Mouse (Mus musculus) hindbrain, embryonic 13.5 days (tissue): ENCODE results near the gene Gm13178. TPM values are rescaled to one million over a fixed set of nuclear protein-coding genes. Genes with fewer than 3 reads are reported as not detected.

Experiments
- ATAC-seq: fragments of 200-750 bp; cut with Nextera tagmentation; 2 replicates; pipeline ENCODE4 v1.8.0; 2017; ENCODE audit warnings: moderate TSS enrichment; ENCODE audit not compliant: low FRiP score
- H3K27ac ChIP-seq: fragments of 300-500 bp; sonication (generic); 2 replicates; pipeline ENCODE4 v1.5.1; 2015; ENCODE audit warnings: inconsistent platforms, mild to moderate bottlenecking, moderate library complexity
- H3K27me3 ChIP-seq: fragments of 300-500 bp; sonication (generic); 2 replicates; pipeline ENCODE4 v1.6.1; 2015; ENCODE audit warnings: mild to moderate bottlenecking, inconsistent platforms
- H3K36me3 ChIP-seq: fragments of 300-500 bp; sonication (generic); 2 replicates; pipeline ENCODE4 v1.6.1; 2015; ENCODE audit warnings: mild to moderate bottlenecking, inconsistent platforms
- H3K4me1 ChIP-seq: fragments of 300-500 bp; sonication (generic); replicated peaks from 2 replicates; pipeline ENCODE4 v1.6.1; 2015; ENCODE audit warnings: inconsistent platforms
- H3K4me2 ChIP-seq: fragments of 300-500 bp; sonication (generic); 2 replicates; pipeline ENCODE4 v1.6.1; 2015; ENCODE audit warnings: inconsistent platforms, mild to moderate bottlenecking, moderate library complexity
- H3K4me3 ChIP-seq: fragments of 300-500 bp; sonication (generic); 2 replicates; pipeline ENCODE4 v1.5.1; 2015; ENCODE audit warnings: mild to moderate bottlenecking, inconsistent platforms
- H3K9ac ChIP-seq: fragments of 300-500 bp; sonication (generic); 2 replicates; pipeline ENCODE4 v1.6.1; 2015; ENCODE audit warnings: mild to moderate bottlenecking, inconsistent platforms
- H3K9me3 ChIP-seq: fragments of 300-500 bp; sonication (generic); 2 replicates; pipeline ENCODE4 v1.6.1; 2016; ENCODE audit warnings: inconsistent platforms
- WGBS: fragments of 180-500 bp; shearing (Covaris S2); methylation state at CpG from one replicate; pipeline ENCODE4 v1.1.7; 2015; 5-methylcytosine and 5-hydroxymethylcytosine counted together
- polyA plus RNA-seq: library from polyadenylated mRNA; unstranded; fragments of >200 nt; fragmentation: Nextera tagmentation; extraction: Ambion mirVana; gene quantifications from 2 replicates; pipeline ENCODE4 v1.2.1, GENCODE M21; 2015

The Gm13178 gene
- not detected in 2 replicates for polyA plus RNA-seq

DNA sequence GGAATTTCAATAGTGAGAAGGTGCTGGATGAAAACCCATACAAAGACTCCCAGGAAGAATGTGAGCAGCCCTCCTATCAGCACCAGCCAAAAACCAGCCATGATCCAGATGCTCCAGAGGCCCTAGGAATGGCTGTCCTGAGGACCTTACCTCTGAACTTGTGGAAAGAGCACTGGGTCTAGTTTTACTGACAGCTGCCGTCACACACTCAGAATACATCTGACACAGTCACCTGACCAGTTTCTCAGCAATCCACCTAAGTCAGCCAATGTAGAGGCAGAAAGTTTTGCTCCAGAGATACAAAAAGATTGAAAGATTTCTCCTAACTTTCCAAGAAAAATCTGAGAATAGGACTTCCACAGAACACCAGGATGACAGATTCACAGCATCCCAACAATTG, at the start of gene Gm13178:
Gene Gm13178, minus strand, starts transcription at position 101 of the 400 bp plus-strand sequence.
- H3K9ac ChIP-seq = no peak within 1 kb of the TSS
- H3K4me3 ChIP-seq = no peak within 1 kb of the TSS
- H3K4me2 ChIP-seq = no peak within 1 kb of the TSS
- H3K9me3 ChIP-seq = peaks cover 7% of the 10 kb centered on the region; the same call in 1 of the 2 replicates
- no peak within 1 kb of the TSS for H3K27ac ChIP-seq
- H3K4me1 ChIP-seq = no peaks in the 10 kb centered on the region
- WGBS = 78% methylated on average over 1 of the region's 1 CpGs
- no peaks in the 10 kb centered on the region for H3K36me3 ChIP-seq
- ATAC-seq = no peak
- H3K27me3 ChIP-seq = no peaks in the 10 kb centered on the region

GRCm38 (mm10) chr4:144765722-144766121, 44.5 kb upstream of the Gm13178 start:
- H3K27ac ChIP-seq = no peak overlapping the region
- 40% methylated on average over 2 of the region's 2 CpGs for WGBS
- no peak for ATAC-seq

GRCm38 (mm10) chr4:144749139-144749538, 27.9 kb upstream of the Gm13178 start:
- Histone ChIP-seq H3K4me3 (no peak overlapping the region), H3K4me1 (no peaks in the 10 kb centered on the region), H3K27me3 (no peaks in the 10 kb centered on the region), H3K36me3 (no peaks in the 10 kb centered on the region), H3K9me3 (no peaks in the 10 kb centered on the region), H3K4me2 (no peak overlapping the region), H3K27ac (no peak overlapping the region), H3K9ac (no peak overlapping the region)
- no peak for ATAC-seq
- WGBS = 56% methylated on average over 1 of the region's 1 CpGs

More at GRCm38 (mm10) chr4:144765722-144766121, 44.5 kb upstream of the Gm13178 start:
- Histone ChIP-seq H3K9me3 (no peaks in the 10 kb centered on the region), H3K4me1 (no peaks in the 10 kb centered on the region), H3K9ac (no peak overlapping the region), H3K27me3 (no peaks in the 10 kb centered on the region), H3K4me2 (no peak overlapping the region), H3K4me3 (no peak overlapping the region), H3K36me3 (no peaks in the 10 kb centered on the region)

GRCm38 (mm10) chr4:144719691-144720090, 1.5 kb downstream of the Gm13178 start:
- no peaks in the 10 kb centered on the region for H3K36me3 ChIP-seq
- H3K9me3 ChIP-seq = peaks cover 7% of the 10 kb centered on the region; the same call in 1 of the 2 replicates
- H3K4me3 ChIP-seq = no peak overlapping the region
- H3K27ac ChIP-seq = no peak overlapping the region
- H3K9ac ChIP-seq = no peak overlapping the region
- 84% methylated on average over 1 of the region's 1 CpGs for WGBS
- no peaks in the 10 kb centered on the region for H3K27me3 ChIP-seq
- no peak overlapping the region for H3K4me2 ChIP-seq
- H3K4me1 ChIP-seq = no peaks in the 10 kb centered on the region
- no peak for ATAC-seq

- Histone ChIP-seq H3K4me1 (no peaks in the 10 kb centered on the region), H3K27ac (no peak overlapping the region), H3K4me3 (no peak overlapping the region), H3K27me3 (no peaks in the 10 kb centered on the region), H3K36me3 (no peaks in the 10 kb centered on the region), H3K9ac (no peak overlapping the region), H3K4me2 (no peak overlapping the region), H3K9me3 (0 out of 2 replicates have a peak, but pooled peaks cover 10% of the 10 kb centered on the region)
- ATAC-seq = no peak
- WGBS = 88% methylated on average over 1 of the region's 1 CpGs
Measured at GRCm38 (mm10) chr4:144718288-144718687, 2.9 kb downstream of the Gm13178 start.

GRCm38 (mm10) chr4:144686268-144686667, 34.9 kb downstream of the Gm13178 start, which contains the start of gene Gm436:
TSS of gene Gm436 (minus strand) at chr4:144686368.
- Histone ChIP-seq H3K27me3 (no peaks in the 10 kb centered on the region), H3K27ac (no peak within 1 kb of the TSS), H3K4me3 (no peak within 1 kb of the TSS), H3K9ac (no peak within 1 kb of the TSS), H3K36me3 (no peaks in the 10 kb centered on the region), H3K9me3 (no peaks in the 10 kb centered on the region), H3K4me2 (no peak within 1 kb of the TSS), H3K4me1 (no peaks in the 10 kb centered on the region)
- 54% methylated on average over 2 of the region's 2 CpGs for WGBS
- ATAC-seq = no peak

Other genes starting within 250 kb of the Gm13178 start
- gene 9430007A20Rik, start 201.6 kb downstream of the Gm13178 start, polyA plus RNA-seq = not detected in 2 replicates
- gene Gm13124, start 156.3 kb downstream of the Gm13178 start, polyA plus RNA-seq = not detected in 2 replicates
- not detected in 2 replicates for gene Aadacl4, start 107.7 kb downstream of the Gm13178 start, polyA plus RNA-seq
- not detected in 2 replicates for gene Gm436, start 35.0 kb downstream of the Gm13178 start, polyA plus RNA-seq
- not detected in 2 replicates for gene Gm438, start 65.2 kb upstream of the Gm13178 start, polyA plus RNA-seq
- 34.9 and 41.9 TPM in 2 replicates for gene Dhrs3, start 171.4 kb upstream of the Gm13178 start, polyA plus RNA-seq